Mouse (Mus musculus) heart, embryonic 14.5 days (tissue): ENCODE measurements at regions not wholly inside any gene's neighbourhood (a gene's known extent, or its start where the extent isn't known, plus 50 kb on each side); places are given as distances from the start of the nearest gene placed in this dataset.

ENCODE experiments used
- ATAC-seq: fragments of 200-750 bp; cut with Nextera tagmentation; 2 replicates; pipeline ENCODE4 v1.8.0; 2017; ENCODE audit warnings: low read depth, moderate TSS enrichment; ENCODE audit not compliant: insufficient number of reproducible peaks, insufficient read depth, low FRiP score
- H3K27ac ChIP-seq, 2 experiments: fragments of 200-500 bp in 1 of 2; fragments of 300-500 bp in 1 of 2; sonication (generic) in 1 of 2; replicated peaks in 1 of 2; 2 replicates each; pipeline ENCODE4 v1.5.1; 2012 to 2014; ENCODE audit warnings: low read depth in 2 of 2, low read length in 2 of 2, control low read depth in 1 of 2, mild to moderate bottlenecking in 1 of 2, mixed read lengths in 1 of 2; ENCODE audit not compliant: control insufficient read depth in 1 of 2, insufficient read depth in 1 of 2
- H3K27me3 ChIP-seq: fragments of 300-500 bp; sonication (generic); 2 replicates; pipeline ENCODE4 v1.6.1; 2014; ENCODE audit warnings: mild to moderate bottlenecking, low read length, control low read depth; ENCODE audit not compliant: control insufficient read depth, insufficient read depth
- H3K36me3 ChIP-seq: fragments of 300-500 bp; sonication (generic); 2 replicates; pipeline ENCODE4 v1.6.1; 2014; ENCODE audit warnings: mild to moderate bottlenecking, control low read depth, low read length, mixed read lengths; ENCODE audit not compliant: control insufficient read depth, insufficient read depth
- H3K4me1 ChIP-seq, 2 experiments: fragments of 200-500 bp in 1 of 2; fragments of 300-500 bp in 1 of 2; sonication (generic) in 1 of 2; 2 replicates each; pipeline ENCODE4 v1.6.1; 2012 to 2014; ENCODE audit warnings: low read length in 2 of 2, control low read depth in 1 of 2, mixed read lengths in 1 of 2; ENCODE audit not compliant: control insufficient read depth in 2 of 2, insufficient read depth in 2 of 2
- H3K4me2 ChIP-seq: fragments of 300-500 bp; sonication (generic); 2 replicates; pipeline ENCODE4 v1.6.1; 2014; ENCODE audit warnings: mild to moderate bottlenecking, low read length
- H3K4me3 ChIP-seq, 2 experiments: fragments of 200-500 bp in 1 of 2; fragments of 300-500 bp in 1 of 2; sonication (generic) in 1 of 2; 2 replicates each; pipeline ENCODE4 v1.5.1; 2012 to 2014; ENCODE audit warnings: low read length in 2 of 2, mild to moderate bottlenecking in 2 of 2, control low read depth in 1 of 2, low read depth in 1 of 2, moderate library complexity in 1 of 2; ENCODE audit not compliant: control insufficient read depth in 1 of 2, insufficient read depth in 1 of 2
- H3K9ac ChIP-seq: fragments of 300-500 bp; sonication (generic); 2 replicates; pipeline ENCODE4 v1.6.1; 2014; ENCODE audit warnings: mild to moderate bottlenecking, low read length
- H3K9me3 ChIP-seq: fragments of 300-500 bp; sonication (generic); 2 replicates; pipeline ENCODE4 v1.6.1; 2016; ENCODE audit warnings: low read length, control low read depth; ENCODE audit not compliant: control insufficient read depth
- WGBS: fragments of 180-500 bp; shearing (Covaris S2); extraction: QIAGEN DNeasy Blood & Tissue Kit; methylation state at CpG from one replicate; pipeline ENCODE4 v1.1.7; 2014; 5-methylcytosine and 5-hydroxymethylcytosine counted together

DNA sequence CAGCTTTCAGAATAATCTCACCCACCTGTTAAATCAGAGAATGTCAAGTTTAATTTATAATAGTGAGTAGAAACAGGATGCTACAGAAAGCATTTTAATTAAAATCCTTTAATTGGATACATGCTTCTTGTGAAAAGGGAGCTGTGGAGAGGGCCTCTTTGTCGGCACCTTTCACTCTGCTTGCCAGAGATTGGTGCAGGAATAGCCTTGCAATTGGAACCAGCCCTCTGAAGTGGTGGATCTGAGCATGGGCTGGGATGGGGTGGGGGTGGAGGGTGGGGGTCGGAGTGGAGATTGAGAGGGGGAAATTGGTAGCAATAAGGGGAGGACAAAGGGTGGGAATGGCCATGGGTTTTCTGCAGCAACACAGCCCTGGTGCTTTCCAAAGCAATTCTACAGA, 207.2 kb downstream of the Tbx15 start:
- no peak overlapping the region for H3K4me2 ChIP-seq
- 67% methylated on average over 2 of the region's 2 CpGs for WGBS
- no peak overlapping the region for H3K9ac ChIP-seq
- H3K4me1 ChIP-seq, result no peaks in the 10 kb centered on the region
- H3K4me3 ChIP-seq, result no peak overlapping the region
- H3K27me3 ChIP-seq, result no peaks in the 10 kb centered on the region
- ATAC-seq, result no peak
- H3K27ac ChIP-seq, result no peak overlapping the region
- H3K36me3 ChIP-seq, result no peaks in the 10 kb centered on the region
- no peaks in the 10 kb centered on the region for H3K9me3 ChIP-seq

DNA sequence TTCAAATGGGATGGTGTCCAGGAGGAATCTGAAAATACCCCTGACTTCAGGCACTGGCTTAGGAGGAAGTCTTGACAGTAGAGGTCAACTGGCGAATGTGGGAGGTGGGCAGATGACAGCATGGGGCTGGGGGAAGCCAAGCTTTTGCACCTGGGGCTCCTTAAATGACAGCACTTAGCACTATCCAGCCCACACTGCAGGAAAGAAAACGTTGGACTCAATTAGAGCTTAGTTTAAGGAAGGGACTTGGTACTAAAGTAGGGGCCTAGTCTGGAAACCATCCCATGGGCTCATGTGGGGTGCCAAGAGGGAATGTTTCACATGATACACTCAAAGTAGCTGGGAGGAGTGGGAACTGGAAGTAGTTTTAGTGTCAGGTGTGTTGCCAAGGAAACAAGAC, 207.6 kb downstream of the Tbx15 start:
- no peak for ATAC-seq
- H3K9ac ChIP-seq, result no peak overlapping the region

DNA sequence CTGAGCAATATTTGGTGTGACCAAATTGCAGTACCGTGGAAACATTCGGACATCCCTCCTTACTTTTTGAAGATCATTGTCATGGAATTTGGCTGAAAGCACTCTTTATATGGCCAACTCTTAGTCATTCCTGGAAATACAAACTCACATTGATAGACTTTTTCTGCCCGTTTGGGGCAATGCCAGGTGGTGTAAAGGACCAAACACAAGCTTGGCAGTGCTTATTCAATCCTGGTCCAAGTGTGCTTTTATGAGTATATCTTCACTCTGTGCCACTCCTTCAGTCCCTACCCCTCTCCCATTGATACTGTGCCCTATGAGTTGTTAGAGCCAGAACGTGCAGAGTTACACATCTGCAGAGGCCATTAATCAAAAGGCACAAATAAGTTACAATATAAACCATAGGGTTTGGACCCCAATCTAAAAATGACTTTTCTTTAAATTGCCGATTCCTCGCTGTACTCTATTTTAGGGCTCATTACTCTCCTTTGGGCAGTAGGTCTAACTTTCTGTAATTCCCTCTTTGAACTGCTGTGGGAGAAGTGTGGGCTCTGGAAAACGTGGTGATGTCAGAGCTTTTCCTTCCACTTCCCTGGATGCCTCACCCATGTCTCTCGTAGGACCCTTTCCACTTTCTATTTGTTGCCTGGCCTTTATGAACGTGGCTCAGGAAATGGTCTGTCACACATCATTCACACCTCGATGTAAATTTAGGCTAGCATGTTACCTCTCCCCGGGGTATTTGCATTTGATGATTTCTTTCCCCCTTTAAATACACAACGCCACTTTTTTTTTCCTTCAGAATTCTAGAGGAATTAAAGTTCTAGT, 219.1 kb downstream of the Tbx15 start:
- Histone ChIP-seq H3K4me3 (no peak overlapping the region), H3K27me3 (no peaks in the 10 kb centered on the region), H3K36me3 (no peaks in the 10 kb centered on the region), H3K4me1 (no peaks in the 10 kb centered on the region), H3K27ac (no peak overlapping the region), H3K9me3 (no peaks in the 10 kb centered on the region), H3K4me2 (no peak overlapping the region), H3K9ac (no peak overlapping the region)
- WGBS, result 51% methylated on average over 12 of the region's 12 CpGs
- ATAC-seq, result no peak

More for the DNA sequence above, 207.6 kb downstream of the Tbx15 start:
- Histone ChIP-seq H3K27me3 (no peaks in the 10 kb centered on the region), H3K4me3 (no peak overlapping the region), H3K4me2 (no peak overlapping the region), H3K4me1 (no peaks in the 10 kb centered on the region), H3K27ac (no peak overlapping the region), H3K9me3 (no peaks in the 10 kb centered on the region), H3K36me3 (no peaks in the 10 kb centered on the region)
- 33% methylated on average over 2 of the region's 2 CpGs for WGBS

DNA sequence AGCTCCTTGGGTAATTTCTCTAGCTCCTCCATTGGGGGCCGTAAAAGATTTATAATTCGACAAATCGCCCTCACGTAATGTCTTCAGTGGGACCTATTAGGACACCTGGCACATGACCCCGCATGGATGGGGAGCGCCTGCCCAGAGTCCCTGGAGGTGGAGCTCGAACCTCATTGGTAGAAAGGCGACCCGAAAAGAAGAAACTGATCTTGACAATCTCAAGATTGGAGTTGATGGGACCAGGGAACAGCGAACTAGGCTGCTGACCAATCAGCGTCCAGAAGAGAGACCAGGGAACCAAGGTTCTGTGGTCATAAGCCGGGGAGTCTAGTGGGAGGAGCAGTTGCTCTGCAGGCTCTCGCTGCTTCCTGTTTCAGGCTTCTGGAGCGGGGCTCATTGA, 259.8 kb downstream of the Tbx15 start:
- H3K36me3 ChIP-seq, result no peaks in the 10 kb centered on the region
- no peaks in the 10 kb centered on the region for H3K9me3 ChIP-seq
- no peak for ATAC-seq
- H3K4me1 ChIP-seq, result no peaks in the 10 kb centered on the region
- no peak overlapping the region for H3K4me2 ChIP-seq
- 85% methylated on average over 14 of the region's 14 CpGs for WGBS
- no peak overlapping the region for H3K4me3 ChIP-seq
- H3K27ac ChIP-seq, result no peak overlapping the region
- H3K27me3 ChIP-seq, result no peaks in the 10 kb centered on the region
- H3K9ac ChIP-seq, result no peak overlapping the region

- WGBS, result 78% methylated on average over 2 of the region's 2 CpGs
- H3K36me3 ChIP-seq, result no peaks in the 10 kb centered on the region
These were observed 264.6 kb downstream of the Tbx15 start for GRCm38 (mm10) chr3:99504772-99505171.

GRCm38 (mm10) chr3:99512250-99512649, 272.1 kb downstream of the Tbx15 start:
- Histone ChIP-seq H3K27me3 (no peaks in the 10 kb centered on the region), H3K9me3 (no peaks in the 10 kb centered on the region), H3K36me3 (no peaks in the 10 kb centered on the region), H3K4me3 (no peak overlapping the region), H3K27ac (no peak overlapping the region), H3K4me1 (no peaks in the 10 kb centered on the region), H3K4me2 (no peak overlapping the region), H3K9ac (no peak overlapping the region)
- no peak for ATAC-seq
- WGBS, result 70% methylated on average over 1 of the region's 1 CpGs

More at GRCm38 (mm10) chr3:99504772-99505171, 264.6 kb downstream of the Tbx15 start:
- ATAC-seq, result no peak
- Histone ChIP-seq H3K9ac (no peak overlapping the region), H3K4me1 (no peaks in the 10 kb centered on the region), H3K27ac (no peak overlapping the region), H3K4me2 (no peak overlapping the region), H3K9me3 (no peaks in the 10 kb centered on the region), H3K27me3 (no peaks in the 10 kb centered on the region), H3K4me3 (no peak overlapping the region)

DNA sequence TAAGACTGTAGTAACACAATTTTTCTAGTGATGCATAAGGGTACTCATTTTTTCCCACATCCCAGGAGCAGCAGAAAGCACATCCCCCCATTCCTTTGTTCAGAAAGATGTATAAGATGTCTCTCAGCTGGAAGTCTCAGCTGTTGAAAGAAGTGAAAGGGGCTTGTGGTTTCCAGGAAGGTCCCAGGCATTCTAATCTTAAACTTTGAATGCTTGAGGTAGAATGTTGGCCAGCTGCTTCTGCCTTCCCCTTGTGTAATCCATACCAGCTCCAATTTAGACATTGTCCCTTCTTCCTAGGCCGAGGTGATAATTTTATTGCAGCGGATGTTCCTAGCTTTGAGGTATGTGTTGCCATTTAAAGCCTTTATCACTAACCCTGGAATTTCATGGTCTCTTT, 272.8 kb downstream of the Tbx15 start:
- H3K4me3 ChIP-seq, result no peak overlapping the region
- H3K4me1 ChIP-seq, result no peaks in the 10 kb centered on the region
- H3K9me3 ChIP-seq, result no peaks in the 10 kb centered on the region
- WGBS, result 69% methylated on average over 2 of the region's 2 CpGs
- no peak overlapping the region for H3K4me2 ChIP-seq
- H3K9ac ChIP-seq, result no peak overlapping the region
- H3K27ac ChIP-seq, result no peak overlapping the region
- no peak for ATAC-seq
- H3K36me3 ChIP-seq, result no peaks in the 10 kb centered on the region
- H3K27me3 ChIP-seq, result no peaks in the 10 kb centered on the region

DNA sequence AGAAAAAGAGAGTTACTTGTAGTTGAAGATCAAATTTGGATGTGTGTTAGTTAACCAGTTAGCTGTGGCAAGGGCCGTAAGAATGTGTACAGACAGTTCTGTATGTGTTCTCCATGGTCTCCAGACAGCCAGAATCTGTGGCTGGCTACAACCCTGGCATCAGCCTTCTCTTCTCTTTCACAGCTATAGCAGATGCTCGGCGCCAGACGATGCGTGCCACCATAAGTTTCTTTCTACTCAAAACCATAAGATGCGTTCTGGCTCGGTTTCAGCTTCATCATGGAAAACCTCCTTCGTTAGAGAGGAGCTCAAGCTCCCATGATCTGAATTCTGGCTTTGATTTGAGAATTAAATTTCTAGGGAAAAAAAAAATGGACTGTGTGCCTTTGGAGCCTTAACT, 275.6 kb downstream of the Tbx15 start:
- Histone ChIP-seq H3K4me1 (no peaks in the 10 kb centered on the region), H3K4me2 (no peak overlapping the region)

More for the DNA sequence above, 275.6 kb downstream of the Tbx15 start:
- Histone ChIP-seq H3K9me3 (no peaks in the 10 kb centered on the region), H3K27ac (no peak overlapping the region), H3K36me3 (no peaks in the 10 kb centered on the region), H3K27me3 (no peaks in the 10 kb centered on the region), H3K4me3 (no peak overlapping the region), H3K9ac (no peak overlapping the region)
- ATAC-seq, result no peak
- 90% methylated on average over 8 of the region's 8 CpGs for WGBS
